Mouse (Mus musculus): ENCODE measurements around the gene Foxn2. TPM values are rescaled to one million over a fixed set of nuclear protein-coding genes. Genes with fewer than 3 reads are reported as not detected.

The Foxn2 gene
- 13.8 and 14.2 TPM in 2 replicates for polyA plus RNA-seq (2016; fragmentation: Nextera tagmentation; extraction: Ambion mirVana)

GRCm38 (mm10) chr17:88440285-88441000, at the start of gene Foxn2:
Gene Foxn2, plus strand, starts transcription at chr17:88440711.
- Histone ChIP-seq H3K36me3 (no peaks in the 10 kb centered on the region), H3K4me3 (peak within 1 kb of the TSS; percentile 93), H3K9ac (peak within 1 kb of the TSS; percentile 87), H3K27me3 (no peaks in the 10 kb centered on the region), H3K9me3 (no peaks in the 10 kb centered on the region), H3K27ac (peak within 1 kb of the TSS; percentile 91), H3K4me2 (replicated peaks) (peak within 1 kb of the TSS; percentile 66), H3K4me1 (no peaks in the 10 kb centered on the region)
- peak; percentile 91 for ATAC-seq (ENCODE audit: insufficient number of reproducible peaks, insufficient read depth, low FRiP score, low TSS enrichment)
- WGBS: under 1% methylated on average over 62 of the region's 93 CpGs

GRCm38 (mm10) chr17:88397501-88397900, 43.0 kb upstream of the Foxn2 start:
- Histone ChIP-seq H3K9me3 (no peaks in the 10 kb centered on the region), H3K27ac (no peak overlapping the region), H3K4me3 (no peak overlapping the region), H3K4me2 (replicated peaks) (no peak overlapping the region), H3K36me3 (no peaks in the 10 kb centered on the region), H3K4me1 (no peaks in the 10 kb centered on the region), H3K9ac (no peak overlapping the region), H3K27me3 (no peaks in the 10 kb centered on the region)
- no peak for ATAC-seq (ENCODE audit: insufficient number of reproducible peaks, insufficient read depth, low FRiP score, low TSS enrichment)
- WGBS: 83% methylated on average over 6 of the region's 6 CpGs

- Histone ChIP-seq H3K27ac (no peak overlapping the region), H3K9me3 (no peaks in the 10 kb centered on the region), H3K4me3 (no peak overlapping the region), H3K27me3 (no peaks in the 10 kb centered on the region), H3K9ac (no peak overlapping the region), H3K4me2 (replicated peaks) (no peak overlapping the region), H3K4me1 (no peaks in the 10 kb centered on the region), H3K36me3 (no peaks in the 10 kb centered on the region)
- WGBS: 89% methylated on average over 6 of the region's 6 CpGs
- no peak for ATAC-seq (ENCODE audit: insufficient number of reproducible peaks, insufficient read depth, low FRiP score, low TSS enrichment)
These were observed 42.4 kb upstream of the Foxn2 start for GRCm38 (mm10) chr17:88398090-88398489.

GRCm38 (mm10) chr17:88398854-88399253, 41.7 kb upstream of the Foxn2 start:
- no peaks in the 10 kb centered on the region for H3K9me3 ChIP-seq
- no peak overlapping the region for H3K9ac ChIP-seq
- 84% methylated on average over 4 of the region's 4 CpGs for WGBS
- H3K27ac ChIP-seq: no peak overlapping the region
- H3K27me3 ChIP-seq: no peaks in the 10 kb centered on the region
- ATAC-seq (ENCODE audit: insufficient number of reproducible peaks, insufficient read depth, low FRiP score, low TSS enrichment): no peak
- H3K4me2 ChIP-seq (replicated peaks): no peak overlapping the region
- H3K36me3 ChIP-seq: no peaks in the 10 kb centered on the region
- no peak overlapping the region for H3K4me3 ChIP-seq
- H3K4me1 ChIP-seq: no peaks in the 10 kb centered on the region

GRCm38 (mm10) chr17:88400122-88400521, 40.4 kb upstream of the Foxn2 start:
- H3K9ac ChIP-seq: no peak overlapping the region
- WGBS: 80% methylated on average over 6 of the region's 6 CpGs
- H3K4me3 ChIP-seq: no peak overlapping the region
- H3K27ac ChIP-seq: no peak overlapping the region
- H3K9me3 ChIP-seq: no peaks in the 10 kb centered on the region
- H3K36me3 ChIP-seq: no peaks in the 10 kb centered on the region
- peaks cover 1% of the 10 kb centered on the region; the same call in 1 of the 2 replicates for H3K27me3 ChIP-seq
- ATAC-seq (ENCODE audit: insufficient number of reproducible peaks, insufficient read depth, low FRiP score, low TSS enrichment): no peak
- H3K4me2 ChIP-seq (replicated peaks): no peak overlapping the region
- H3K4me1 ChIP-seq: no peaks in the 10 kb centered on the region

- no peak overlapping the region for H3K4me3 ChIP-seq
- ATAC-seq (ENCODE audit: insufficient number of reproducible peaks, insufficient read depth, low FRiP score, low TSS enrichment): no peak
- no peak overlapping the region for H3K27ac ChIP-seq
These were observed 39.6 kb upstream of the Foxn2 start for GRCm38 (mm10) chr17:88400702-88401475.

GRCm38 (mm10) chr17:88403269-88403668, 37.2 kb upstream of the Foxn2 start:
- Histone ChIP-seq H3K36me3 (no peaks in the 10 kb centered on the region), H3K27ac (no peak overlapping the region), H3K4me2 (replicated peaks) (no peak overlapping the region), H3K4me3 (no peak overlapping the region), H3K27me3 (peaks cover 7% of the 10 kb centered on the region; the same call in 1 of the 2 replicates), H3K4me1 (no peaks in the 10 kb centered on the region), H3K9me3 (no peaks in the 10 kb centered on the region), H3K9ac (no peak overlapping the region)
- WGBS: 76% methylated on average over 6 of the region's 6 CpGs
- no peak for ATAC-seq (ENCODE audit: insufficient number of reproducible peaks, insufficient read depth, low FRiP score, low TSS enrichment)

More at GRCm38 (mm10) chr17:88400702-88401475, 39.6 kb upstream of the Foxn2 start:
- H3K9me3 ChIP-seq: no peaks in the 10 kb centered on the region
- H3K4me2 ChIP-seq (replicated peaks): no peak overlapping the region
- no peak overlapping the region for H3K9ac ChIP-seq
- H3K36me3 ChIP-seq: no peaks in the 10 kb centered on the region
- no peaks in the 10 kb centered on the region for H3K4me1 ChIP-seq
- H3K27me3 ChIP-seq: peaks cover 4% of the 10 kb centered on the region; the same call in 1 of the 2 replicates
- WGBS: 74% methylated on average over 15 of the region's 15 CpGs

- no peak for ATAC-seq (ENCODE audit: insufficient number of reproducible peaks, insufficient read depth, low FRiP score, low TSS enrichment)
- H3K4me2 ChIP-seq (replicated peaks): peak overlapping the region; percentile 34
These were observed 36.0 kb upstream of the Foxn2 start for GRCm38 (mm10) chr17:88404471-88404870.

GRCm38 (mm10) chr17:88405076-88405475, 35.4 kb upstream of the Foxn2 start:
- Histone ChIP-seq H3K9me3 (no peaks in the 10 kb centered on the region), H3K4me3 (no peak overlapping the region; the same call in 1 of the 2 replicates), H3K4me2 (replicated peaks) (peak overlapping the region; percentile 34), H3K27ac (no peak overlapping the region), H3K27me3 (peaks cover 7% of the 10 kb centered on the region; the same call in 1 of the 2 replicates), H3K9ac (no peak overlapping the region), H3K4me1 (no peaks in the 10 kb centered on the region), H3K36me3 (no peaks in the 10 kb centered on the region)
- ATAC-seq (ENCODE audit: insufficient number of reproducible peaks, insufficient read depth, low FRiP score, low TSS enrichment): no peak
- 32% methylated on average over 19 of the region's 19 CpGs for WGBS

More at GRCm38 (mm10) chr17:88404471-88404870, 36.0 kb upstream of the Foxn2 start:
- Histone ChIP-seq H3K9me3 (no peaks in the 10 kb centered on the region), H3K27me3 (peaks cover 7% of the 10 kb centered on the region; the same call in 1 of the 2 replicates), H3K27ac (no peak overlapping the region), H3K36me3 (no peaks in the 10 kb centered on the region), H3K9ac (no peak overlapping the region), H3K4me1 (no peaks in the 10 kb centered on the region), H3K4me3 (no peak overlapping the region)
- 9% methylated on average over 6 of the region's 6 CpGs for whole genome bisulfite sequencing

- Histone ChIP-seq H3K9me3 (no peaks in the 10 kb centered on the region), H3K4me3 (no peak overlapping the region), H3K4me2 (replicated peaks) (no peak overlapping the region), H3K27ac (no peak overlapping the region), H3K9ac (no peak overlapping the region), H3K4me1 (no peaks in the 10 kb centered on the region), H3K27me3 (peaks cover 7% of the 10 kb centered on the region; the same call in 1 of the 2 replicates), H3K36me3 (no peaks in the 10 kb centered on the region)
- no peak for ATAC-seq (ENCODE audit: insufficient number of reproducible peaks, insufficient read depth, low FRiP score, low TSS enrichment)
- WGBS: 88% methylated on average over 3 of the region's 3 CpGs
These were observed 30.8 kb upstream of the Foxn2 start for GRCm38 (mm10) chr17:88409706-88410105.

GRCm38 (mm10) chr17:88413155-88413836, 27.2 kb upstream of the Foxn2 start:
- Histone ChIP-seq H3K9ac (no peak overlapping the region), H3K36me3 (no peaks in the 10 kb centered on the region), H3K4me2 (replicated peaks) (no peak overlapping the region), H3K27me3 (no peaks in the 10 kb centered on the region), H3K4me3 (no peak overlapping the region), H3K27ac (no peak overlapping the region), H3K4me1 (no peaks in the 10 kb centered on the region), H3K9me3 (no peaks in the 10 kb centered on the region)
- ATAC-seq (ENCODE audit: insufficient number of reproducible peaks, insufficient read depth, low FRiP score, low TSS enrichment): no peak
- 81% methylated on average over 1 of the region's 1 CpGs for WGBS
